Mouse (Mus musculus) layer of hippocampus, postnatal 10 days (tissue): ENCODE data around the gene Mamdc2. TPM values are rescaled to one million over a fixed set of nuclear protein-coding genes. Genes with fewer than 3 reads are reported as not detected.
"Not testable (repeated sequence)": the region's sequence is repeated elsewhere in the genome, so short reads cannot be mapped to it uniquely, and the experiment has no call there.

Experiments
- DNase-seq, 2 experiments: peaks; one replicate each; pipeline ENCODE4 v3.0.0; 2021; ENCODE audit warnings: low spot score in 2 of 2
- long read RNA-seq: library from polyadenylated mRNA; stranded (forward); transcript quantifications from one replicate; pipeline ENCODE4 v2.0.0, GENCODE M21; 2023
- total RNA-seq, 2 experiments: library from RNA; stranded (reverse); gene quantifications; 2 replicates each; pipeline ENCODE4 v1.2.3; 2021

The Mamdc2 gene
- total RNA-seq, result 1 to 10 TPM; 2.8 to 3.9 TPM
- long read RNA-seq, partial matches to known transcripts, result 1 of 3 reads
- long read RNA-seq, other reads (novel, unspliced or antisense), result 0 of 3 reads

GRCm38 (mm10) chr19:23447988-23448497 is at the start of gene Mamdc2:
Gene Mamdc2 (minus strand): TSS chr19:23448442.
- peak; percentile 9 to 38 for DNase-seq

- DNase-seq, result no peak
Measured at GRCm38 (mm10) chr19:23498011-23498410, 49.8 kb upstream of the Mamdc2 start.

GRCm38 (mm10) chr19:23497171-23497917 is 49.1 kb upstream of the Mamdc2 start:
- DNase-seq, result no peak

GRCm38 (mm10) chr19:23496536-23496935 is 48.3 kb upstream of the Mamdc2 start:
- DNase-seq, result no peak

DNA sequence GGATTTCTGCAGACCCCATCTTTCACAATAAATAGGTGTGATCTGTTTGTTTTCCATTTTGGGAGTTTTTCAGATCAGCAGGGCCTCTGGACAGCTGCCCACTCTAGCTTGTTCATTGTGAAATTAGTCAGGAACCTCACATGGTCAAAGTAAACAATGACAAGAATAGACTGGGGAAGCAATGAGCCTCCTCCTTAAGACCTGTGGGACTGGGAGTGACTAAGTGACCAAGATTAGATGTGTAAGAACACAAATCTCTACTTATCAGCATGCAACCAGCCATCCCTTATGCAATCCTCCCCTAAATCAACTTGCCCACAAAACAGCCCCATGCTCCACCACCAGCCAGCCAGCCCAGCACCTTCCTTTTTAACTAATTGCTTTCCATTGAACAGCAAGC is 44.4 kb upstream of the Mamdc2 start:
- DNase-seq, result no peak

GRCm38 (mm10) chr19:23490703-23491102 is 42.5 kb upstream of the Mamdc2 start:
- DNase-seq, result not testable (repeated sequence)

- no peak for DNase-seq
Measured at GRCm38 (mm10) chr19:23489780-23490179, 41.5 kb upstream of the Mamdc2 start.

DNA sequence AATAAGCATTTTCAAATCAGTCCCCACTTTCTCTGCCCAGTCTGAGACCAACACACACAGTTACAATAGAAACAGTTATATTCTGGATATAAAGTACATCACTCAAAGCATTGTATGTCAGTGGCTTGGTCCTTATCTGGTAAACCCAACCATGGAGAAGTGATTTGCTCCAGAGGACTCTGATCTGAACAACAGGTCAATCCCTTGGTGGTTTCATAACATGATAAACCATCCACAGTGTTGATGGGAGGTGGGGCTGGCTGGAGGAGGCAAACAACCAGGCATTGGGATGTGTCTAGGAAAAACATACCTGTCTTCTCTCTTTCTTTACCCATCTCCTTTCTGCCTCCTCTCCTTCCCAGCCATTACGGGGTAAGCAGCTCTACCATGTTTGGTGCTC is 39.2 kb upstream of the Mamdc2 start:
- no peak for DNase-seq

- no peak for DNase-seq
Measured at GRCm38 (mm10) chr19:23486631-23487270, 38.5 kb upstream of the Mamdc2 start.

DNA sequence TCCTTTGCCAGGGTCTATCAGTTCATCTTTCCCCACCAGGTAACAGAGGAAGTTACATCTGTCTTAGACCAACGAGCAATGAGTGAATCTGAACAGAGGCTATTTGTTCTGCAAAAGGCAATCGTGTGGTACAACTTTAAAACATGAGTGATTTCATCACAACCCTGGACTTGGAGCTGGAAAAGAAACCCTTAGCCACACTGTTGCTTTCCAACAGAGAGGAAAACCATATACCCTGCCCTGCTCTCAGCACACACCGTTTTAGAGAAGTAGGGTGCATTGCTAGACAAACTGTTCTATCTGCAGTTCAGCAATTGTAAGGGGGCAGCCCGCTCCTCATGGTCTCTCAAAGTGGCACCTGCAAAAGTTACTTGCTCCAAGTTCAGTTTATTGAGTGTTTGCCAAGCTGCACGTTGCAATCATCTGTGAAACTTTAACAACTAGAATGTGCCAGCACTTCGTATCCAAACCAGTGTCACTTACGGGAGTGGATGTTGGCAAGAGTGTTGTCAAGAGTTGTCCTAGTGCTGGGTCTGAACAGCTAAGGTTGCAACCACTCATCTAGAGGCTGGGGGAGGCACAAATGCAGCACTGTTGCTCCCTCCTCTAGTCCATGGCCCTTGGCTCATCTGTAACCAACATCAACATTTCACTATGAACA is 37.8 kb upstream of the Mamdc2 start:
- DNase-seq, result no peak

GRCm38 (mm10) chr19:23482571-23482970 is 34.3 kb upstream of the Mamdc2 start:
- not testable (repeated sequence) for DNase-seq

GRCm38 (mm10) chr19:23479597-23479967 is 31.3 kb upstream of the Mamdc2 start:
- DNase-seq, result no peak

- DNase-seq, result peak in 1 of 2 experiments; percentile 34
Measured at GRCm38 (mm10) chr19:23478895-23479596, 30.8 kb upstream of the Mamdc2 start.

GRCm38 (mm10) chr19:23477826-23478225 is 29.6 kb upstream of the Mamdc2 start:
- no peak for DNase-seq

GRCm38 (mm10) chr19:23467866-23468265 is 19.6 kb upstream of the Mamdc2 start:
- no peak for DNase-seq

DNA sequence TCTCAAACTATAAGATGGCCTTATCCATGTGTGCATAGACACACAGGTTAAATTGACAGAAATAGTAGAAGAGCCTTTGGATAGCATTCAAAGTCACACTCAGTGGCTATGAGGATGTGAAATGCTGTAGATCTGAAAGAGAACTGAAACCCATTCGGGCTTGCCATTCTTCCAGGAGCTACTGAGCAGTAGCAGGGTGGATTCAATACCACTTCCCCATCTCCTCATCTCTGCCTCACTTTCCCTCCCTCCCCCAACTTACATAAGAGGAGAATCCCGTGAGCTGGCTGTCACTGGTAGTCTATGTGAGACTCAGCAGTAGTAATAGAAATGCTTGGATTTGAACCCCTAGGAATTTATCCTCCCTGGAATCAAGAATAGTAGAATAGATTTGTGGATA is 18.8 kb upstream of the Mamdc2 start:
- no peak for DNase-seq

DNA sequence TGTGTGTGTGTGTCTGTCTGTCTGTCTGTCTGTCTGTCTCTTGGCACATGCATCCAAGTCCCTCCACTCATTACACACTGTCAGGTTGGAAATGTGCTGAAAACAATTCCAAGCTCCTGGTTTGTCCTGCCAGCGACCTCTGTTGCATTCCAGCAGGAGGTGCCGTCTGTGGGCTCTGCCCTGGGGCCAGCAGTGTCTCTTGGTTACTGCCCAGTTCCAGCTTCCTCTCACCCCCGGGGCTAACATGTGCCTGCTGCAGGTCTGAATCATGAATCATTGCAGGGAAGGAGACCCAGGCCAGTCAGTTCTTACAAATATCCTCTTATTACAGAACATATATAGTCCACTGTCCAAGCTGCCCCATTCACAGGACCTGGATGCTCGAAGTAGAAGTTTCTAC is 9.2 kb upstream of the Mamdc2 start:
- DNase-seq, result no peak

DNA sequence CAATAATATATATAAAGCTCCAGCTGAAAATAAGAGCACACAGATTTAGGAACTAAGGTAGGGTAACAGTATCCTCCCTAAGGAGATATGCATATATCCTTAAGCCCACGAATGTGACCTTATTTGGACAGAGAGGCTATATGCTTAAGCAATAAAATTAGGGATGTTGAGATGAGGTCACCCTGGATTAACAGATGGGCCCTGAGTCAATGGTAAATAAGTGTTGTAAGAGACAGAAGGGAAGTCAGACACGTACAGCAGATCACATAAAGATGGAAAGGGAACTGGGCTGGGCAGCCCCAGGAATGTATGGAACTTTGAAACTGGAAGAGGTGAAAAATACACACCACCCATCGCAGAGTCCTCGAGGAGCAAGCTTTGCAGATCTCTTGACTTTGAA is 3.1 kb upstream of the Mamdc2 start:
- no peak for DNase-seq

GRCm38 (mm10) chr19:23447221-23447987 is 838 bp downstream of the Mamdc2 start:
- DNase-seq, result peak; percentile 10 to 24
